Mouse (Mus musculus) neural tube, embryonic 11.5 days (tissue): ENCODE measurements at regions not wholly inside any gene's neighbourhood (a gene's known extent, or its start where the extent isn't known, plus 50 kb on each side); places are given as distances from the start of the nearest gene placed in this dataset.

Source experiments
- ATAC-seq: fragments of 200-750 bp; cut with Nextera tagmentation; 2 replicates; pipeline ENCODE4 v1.8.0; 2017; ENCODE audit warnings: moderate number of reproducible peaks, mild to moderate bottlenecking, moderate TSS enrichment, moderate library complexity; ENCODE audit not compliant: insufficient read depth, low FRiP score, low TSS enrichment
- DNase-seq: peaks from one replicate; pipeline ENCODE4 v3.0.0-alpha.2; 2015; ENCODE audit warnings: low spot score
- H3K27ac ChIP-seq: fragments of 300-500 bp; sonication (generic); 2 replicates; pipeline ENCODE4 v1.5.1; 2014; ENCODE audit warnings: low read depth, mild to moderate bottlenecking, low read length
- H3K27me3 ChIP-seq: fragments of 300-500 bp; sonication (generic); 2 replicates; pipeline ENCODE4 v1.6.1; 2014; ENCODE audit warnings: mild to moderate bottlenecking, low read length, mixed read lengths; ENCODE audit not compliant: control insufficient read depth, insufficient read depth
- H3K36me3 ChIP-seq: fragments of 300-500 bp; sonication (generic); 2 replicates; pipeline ENCODE4 v1.6.1; 2014; ENCODE audit warnings: mild to moderate bottlenecking, low read length, moderate library complexity, mixed read lengths; ENCODE audit not compliant: control insufficient read depth, insufficient read depth
- H3K4me1 ChIP-seq: fragments of 300-500 bp; sonication (generic); 2 replicates; pipeline ENCODE4 v1.6.1; 2014; ENCODE audit warnings: low read length, mixed read lengths; ENCODE audit not compliant: control insufficient read depth, insufficient read depth
- H3K4me2 ChIP-seq: fragments of 300-500 bp; sonication (generic); 2 replicates; pipeline ENCODE4 v1.6.1; 2014; ENCODE audit warnings: low read depth, mild to moderate bottlenecking, moderate library complexity
- H3K4me3 ChIP-seq: fragments of 300-500 bp; sonication (generic); 2 replicates; pipeline ENCODE4 v1.5.1; 2014; ENCODE audit warnings: low read depth, low read length
- H3K9ac ChIP-seq: fragments of 300-500 bp; sonication (generic); 2 replicates; pipeline ENCODE4 v1.6.1; 2014; ENCODE audit warnings: mild to moderate bottlenecking, low read length
- H3K9me3 ChIP-seq: fragments of 300-500 bp; sonication (generic); 2 replicates; pipeline ENCODE4 v1.6.1; 2016; ENCODE audit warnings: low read length; ENCODE audit not compliant: control insufficient read depth
- WGBS: fragments of 180-500 bp; shearing (Covaris S2); extraction: QIAGEN DNeasy Blood & Tissue Kit; methylation state at CpG from one replicate; pipeline ENCODE4 v1.1.7; 2014; 5-methylcytosine and 5-hydroxymethylcytosine counted together

GRCm38 (mm10) chr7:133378338-133378737 lies 223.6 kb downstream of the Tex36 start:
- no peaks in the 10 kb centered on the region for H3K9me3 ChIP-seq
- ATAC-seq (no peak), DNase-seq (no peak)
- no peak overlapping the region for H3K9ac ChIP-seq
- no peak overlapping the region for H3K4me3 ChIP-seq
- 85% methylated on average over 5 of the region's 5 CpGs for WGBS
- no peak overlapping the region for H3K27ac ChIP-seq
- H3K27me3 ChIP-seq, result no peaks in the 10 kb centered on the region
- H3K4me2 ChIP-seq, result no peak overlapping the region
- H3K36me3 ChIP-seq, result no peaks in the 10 kb centered on the region
- no peaks in the 10 kb centered on the region for H3K4me1 ChIP-seq

GRCm38 (mm10) chr7:133376833-133377484 lies 225.0 kb downstream of the Tex36 start:
- no peak for ATAC-seq
- Histone ChIP-seq H3K4me3 (no peak overlapping the region), H3K4me1 (no peaks in the 10 kb centered on the region), H3K27me3 (no peaks in the 10 kb centered on the region), H3K27ac (no peak overlapping the region), H3K9ac (no peak overlapping the region), H3K9me3 (no peaks in the 10 kb centered on the region), H3K4me2 (no peak overlapping the region), H3K36me3 (no peaks in the 10 kb centered on the region)
- no peak for DNase-seq
- 60% methylated on average over 8 of the region's 8 CpGs for WGBS

- H3K27ac ChIP-seq, result no peak overlapping the region
- no peaks in the 10 kb centered on the region for H3K9me3 ChIP-seq
- ATAC-seq, result no peak
- DNase-seq, result no peak
- no peaks in the 10 kb centered on the region for H3K4me1 ChIP-seq
- no peak overlapping the region for H3K4me3 ChIP-seq
- H3K36me3 ChIP-seq, result no peaks in the 10 kb centered on the region
- H3K4me2 ChIP-seq, result no peak overlapping the region
- H3K9ac ChIP-seq, result no peak overlapping the region
- H3K27me3 ChIP-seq, result no peaks in the 10 kb centered on the region
- WGBS, result 70% methylated on average over 2 of the region's 2 CpGs
These were observed 229.3 kb downstream of the Tex36 start for GRCm38 (mm10) chr7:133372695-133373094.

- no peaks in the 10 kb centered on the region for H3K36me3 ChIP-seq
- H3K4me1 ChIP-seq, result no peaks in the 10 kb centered on the region
- ATAC-seq (no peak), DNase-seq (no peak)
- H3K4me3 ChIP-seq, result no peak overlapping the region
- H3K27ac ChIP-seq, result no peak overlapping the region
- WGBS, result 91% methylated on average over 5 of the region's 5 CpGs
- H3K4me2 ChIP-seq, result no peak overlapping the region
- H3K27me3 ChIP-seq, result no peaks in the 10 kb centered on the region
- H3K9ac ChIP-seq, result no peak overlapping the region
- H3K9me3 ChIP-seq, result no peaks in the 10 kb centered on the region
These were observed 231.4 kb downstream of the Tex36 start for GRCm38 (mm10) chr7:133370542-133370941.

GRCm38 (mm10) chr7:133364601-133365000 lies 237.4 kb downstream of the Tex36 start:
- no peak overlapping the region for H3K4me3 ChIP-seq
- no peak overlapping the region for H3K4me2 ChIP-seq
- no peak for ATAC-seq
- 65% methylated on average over 4 of the region's 4 CpGs for WGBS
- no peaks in the 10 kb centered on the region for H3K9me3 ChIP-seq
- DNase-seq, result no peak
- H3K27ac ChIP-seq, result no peak overlapping the region
- no peaks in the 10 kb centered on the region for H3K4me1 ChIP-seq
- no peaks in the 10 kb centered on the region for H3K36me3 ChIP-seq
- no peak overlapping the region for H3K9ac ChIP-seq
- H3K27me3 ChIP-seq, result no peaks in the 10 kb centered on the region

- 75% methylated on average over 3 of the region's 3 CpGs for WGBS
- Histone ChIP-seq H3K4me1 (no peaks in the 10 kb centered on the region), H3K9ac (no peak overlapping the region), H3K27me3 (no peaks in the 10 kb centered on the region), H3K9me3 (no peaks in the 10 kb centered on the region), H3K36me3 (no peaks in the 10 kb centered on the region), H3K27ac (no peak overlapping the region), H3K4me2 (no peak overlapping the region), H3K4me3 (no peak overlapping the region)
- no peak for DNase-seq
- no peak for ATAC-seq
These were observed 204.6 kb upstream of the Ctbp2 start for GRCm38 (mm10) chr7:133328717-133329116.

- DNase-seq, result no peak
- Histone ChIP-seq H3K4me2 (no peak overlapping the region), H3K4me1 (no peaks in the 10 kb centered on the region), H3K9ac (no peak overlapping the region), H3K27me3 (no peaks in the 10 kb centered on the region), H3K27ac (no peak overlapping the region), H3K4me3 (no peak overlapping the region), H3K36me3 (no peaks in the 10 kb centered on the region), H3K9me3 (no peaks in the 10 kb centered on the region)
- 90% methylated on average over 7 of the region's 7 CpGs for WGBS
- ATAC-seq, result no peak
These were observed 201.5 kb upstream of the Ctbp2 start for GRCm38 (mm10) chr7:133325548-133326190.

GRCm38 (mm10) chr7:133323955-133324354 lies 199.8 kb upstream of the Ctbp2 start:
- Histone ChIP-seq H3K36me3 (no peaks in the 10 kb centered on the region), H3K4me2 (no peak overlapping the region), H3K9ac (no peak overlapping the region), H3K27me3 (no peaks in the 10 kb centered on the region), H3K9me3 (no peaks in the 10 kb centered on the region), H3K4me3 (no peak overlapping the region), H3K27ac (no peak overlapping the region), H3K4me1 (no peaks in the 10 kb centered on the region)
- no peak for ATAC-seq
- DNase-seq, result no peak
- 72% methylated on average over 3 of the region's 3 CpGs for WGBS

GRCm38 (mm10) chr7:133317511-133317910 lies 193.4 kb upstream of the Ctbp2 start:
- DNase-seq (no peak), ATAC-seq (no peak)
- H3K9me3 ChIP-seq, result no peaks in the 10 kb centered on the region
- no peak overlapping the region for H3K4me2 ChIP-seq
- no peaks in the 10 kb centered on the region for H3K36me3 ChIP-seq
- H3K27me3 ChIP-seq, result no peaks in the 10 kb centered on the region
- H3K4me3 ChIP-seq, result no peak overlapping the region
- H3K4me1 ChIP-seq, result no peaks in the 10 kb centered on the region; the same call in 1 of the 2 replicates
- no peak overlapping the region for H3K9ac ChIP-seq
- H3K27ac ChIP-seq, result no peak overlapping the region
